Mouse (Mus musculus) C2C12 (cell line): ENCODE measurements at regions not wholly inside any gene's neighbourhood (a gene's known extent, or its start where the extent isn't known, plus 50 kb on each side); places are given as distances from the start of the nearest gene placed in this dataset.

Experiments
- CTCF ChIP-seq: IDR thresholded peaks from one replicate; pipeline ENCODE4 v1.5.1; 2011; ENCODE audit not compliant: control insufficient read depth, insufficient read depth, insufficient read length
- MAX ChIP-seq: IDR thresholded peaks from one replicate; pipeline ENCODE4 v1.6.1; 2011; ENCODE audit warnings: mild to moderate bottlenecking, control low read depth

GRCm38 (mm10) chr3:149329615-149330014 is 339.3 kb upstream of the Adgrl2 start:
- no peak for TF ChIP-seq CTCF
- TF ChIP-seq MAX, result no peak
